Mouse (Mus musculus) gastrocnemius, postnatal 25 days (tissue): ENCODE measurements around the gene Prtn3. TPM values are rescaled to one million over a fixed set of nuclear protein-coding genes. Genes with fewer than 3 reads are reported as not detected.

Experiments used
- DNase-seq: peaks from one replicate; pipeline ENCODE4 v3.0.0; 2022
- long read RNA-seq, 2 experiments: library from polyadenylated mRNA; stranded (forward); transcript quantifications; one replicate each; pipeline ENCODE4 v2.0.0; 2021
- total RNA-seq, 2 experiments: library from RNA; stranded (reverse); gene quantifications; 1 replicate in 1 of 2; 2 replicates in 1 of 2; pipeline ENCODE4 v1.2.3; 2021

Gene Prtn3
- under 1 TPM in 1 of 2 experiments, not detected in 1; 0.35 TPM for total RNA-seq
- long read RNA-seq, experiment 1 = 0 reads
- long read RNA-seq, experiment 2 = 0 reads

GRCm38 (mm10) chr10:79874290-79874862 is at the start of gene Prtn3, which contains the start of gene Plppr3:
Prtn3 (plus strand) TSS chr10:79874476.
Plppr3 (minus strand) TSS chr10:79874634.
- no peak for DNase-seq

GRCm38 (mm10) chr10:79831583-79831982 is 42.7 kb upstream of the Prtn3 start:
- DNase-seq = no peak

DNA sequence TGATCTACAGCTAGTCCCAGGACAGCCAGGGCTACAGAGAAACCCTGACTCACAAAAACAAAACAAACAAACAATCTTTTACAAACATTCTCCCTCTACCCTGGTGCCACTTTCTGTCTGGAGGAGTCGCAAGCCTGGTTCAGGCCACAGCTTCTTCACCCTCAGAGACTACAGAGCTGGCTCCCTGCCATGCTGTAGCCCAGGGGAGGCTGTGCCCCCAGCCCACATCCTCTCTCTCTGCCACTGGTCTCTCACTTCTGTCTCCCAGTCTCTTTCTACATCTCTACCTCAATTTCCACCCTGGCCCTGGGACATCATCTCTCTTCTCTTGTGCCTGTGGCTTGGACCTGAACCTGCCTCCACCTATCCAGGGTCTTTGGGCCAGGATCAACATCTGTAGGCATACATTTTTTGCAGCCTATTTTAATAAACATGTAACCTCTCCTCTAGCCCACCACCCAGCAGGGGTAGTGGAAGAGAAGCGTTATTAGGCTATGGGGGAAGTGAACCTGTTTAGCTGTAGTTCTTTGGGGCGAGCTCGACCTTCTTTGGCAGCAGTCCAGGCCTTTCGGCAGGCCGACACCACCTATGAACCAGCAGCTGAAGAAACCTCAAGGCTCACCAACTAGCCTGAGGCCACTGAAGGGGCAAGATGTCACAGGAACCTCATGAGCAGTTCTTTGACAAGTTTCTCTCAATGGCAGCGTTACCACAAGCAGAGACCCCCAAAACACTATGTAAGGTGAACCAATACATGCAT is 42.1 kb upstream of the Prtn3 start:
- no peak for DNase-seq

GRCm38 (mm10) chr10:79832786-79833181 is 41.5 kb upstream of the Prtn3 start:
- no peak for DNase-seq

DNA sequence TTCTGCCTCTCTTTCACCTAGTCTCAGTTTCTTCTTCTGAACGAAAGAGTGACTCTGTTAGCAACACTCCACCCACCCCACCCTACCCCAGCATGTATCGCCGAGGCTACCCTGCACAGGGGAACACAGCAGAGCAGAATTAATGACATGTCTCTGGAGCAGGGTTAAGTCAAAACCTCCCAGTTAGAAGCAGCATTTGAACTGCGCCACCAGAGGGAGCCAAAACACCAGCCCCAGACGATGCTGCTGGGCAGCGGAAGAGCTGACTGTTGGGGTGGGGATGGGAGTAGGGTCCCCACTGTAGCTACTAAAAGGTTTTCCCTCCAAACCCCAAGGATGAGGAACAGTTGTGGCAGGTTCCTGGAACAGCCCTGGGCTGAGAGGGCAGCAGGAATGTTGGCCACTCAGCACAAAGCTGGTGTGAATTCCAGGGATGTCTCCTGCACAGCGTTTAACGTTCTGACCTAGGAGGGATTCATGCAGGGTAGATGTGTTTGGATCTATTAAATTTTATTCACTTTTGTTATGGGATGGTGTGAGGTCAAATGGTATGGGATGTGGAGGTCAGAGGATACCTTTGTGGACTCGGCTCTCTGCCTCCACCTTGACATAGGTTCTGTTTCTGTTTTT is 39.4 kb upstream of the Prtn3 start:
- no peak for DNase-seq

DNA sequence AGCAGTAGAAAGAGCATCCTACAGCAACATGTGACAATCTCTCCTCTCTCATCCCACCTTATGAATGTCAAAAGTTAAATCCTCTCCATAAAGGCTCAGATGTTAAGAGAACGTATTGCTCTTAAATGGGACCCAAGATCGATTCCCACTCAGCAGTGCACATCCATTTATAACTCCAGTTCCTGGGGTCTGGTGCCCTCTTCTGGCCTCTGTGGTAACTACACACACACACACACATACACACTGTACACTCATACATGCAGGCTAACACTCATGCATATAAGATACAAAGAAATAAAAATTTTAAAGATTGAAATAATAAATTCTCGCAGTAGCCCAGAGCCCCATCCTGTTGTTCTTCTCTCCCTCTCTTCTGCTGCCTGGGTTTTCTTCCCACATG is 37.4 kb upstream of the Prtn3 start:
- no peak for DNase-seq

GRCm38 (mm10) chr10:79838151-79838550 is 36.1 kb upstream of the Prtn3 start:
- no peak for DNase-seq

DNA sequence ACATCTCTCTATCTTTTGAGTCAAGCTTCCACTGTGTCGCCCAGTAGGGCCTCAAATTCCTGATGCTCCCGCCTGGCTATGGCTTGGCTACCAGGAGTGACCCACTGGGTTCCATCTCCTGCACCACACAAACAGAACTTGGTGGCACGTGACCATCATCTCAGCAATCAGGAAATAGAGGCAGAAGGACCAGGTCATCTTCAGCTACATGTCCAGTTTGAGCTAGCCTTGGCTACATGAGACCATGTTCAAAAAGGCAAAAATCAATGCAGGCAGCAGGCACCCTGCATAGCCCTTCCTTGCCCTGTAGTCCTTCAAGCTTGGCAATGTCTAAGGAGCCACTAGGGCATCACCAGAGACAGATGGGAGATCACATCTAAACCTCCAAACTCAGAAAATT is 34.2 kb upstream of the Prtn3 start:
- no peak for DNase-seq

DNA sequence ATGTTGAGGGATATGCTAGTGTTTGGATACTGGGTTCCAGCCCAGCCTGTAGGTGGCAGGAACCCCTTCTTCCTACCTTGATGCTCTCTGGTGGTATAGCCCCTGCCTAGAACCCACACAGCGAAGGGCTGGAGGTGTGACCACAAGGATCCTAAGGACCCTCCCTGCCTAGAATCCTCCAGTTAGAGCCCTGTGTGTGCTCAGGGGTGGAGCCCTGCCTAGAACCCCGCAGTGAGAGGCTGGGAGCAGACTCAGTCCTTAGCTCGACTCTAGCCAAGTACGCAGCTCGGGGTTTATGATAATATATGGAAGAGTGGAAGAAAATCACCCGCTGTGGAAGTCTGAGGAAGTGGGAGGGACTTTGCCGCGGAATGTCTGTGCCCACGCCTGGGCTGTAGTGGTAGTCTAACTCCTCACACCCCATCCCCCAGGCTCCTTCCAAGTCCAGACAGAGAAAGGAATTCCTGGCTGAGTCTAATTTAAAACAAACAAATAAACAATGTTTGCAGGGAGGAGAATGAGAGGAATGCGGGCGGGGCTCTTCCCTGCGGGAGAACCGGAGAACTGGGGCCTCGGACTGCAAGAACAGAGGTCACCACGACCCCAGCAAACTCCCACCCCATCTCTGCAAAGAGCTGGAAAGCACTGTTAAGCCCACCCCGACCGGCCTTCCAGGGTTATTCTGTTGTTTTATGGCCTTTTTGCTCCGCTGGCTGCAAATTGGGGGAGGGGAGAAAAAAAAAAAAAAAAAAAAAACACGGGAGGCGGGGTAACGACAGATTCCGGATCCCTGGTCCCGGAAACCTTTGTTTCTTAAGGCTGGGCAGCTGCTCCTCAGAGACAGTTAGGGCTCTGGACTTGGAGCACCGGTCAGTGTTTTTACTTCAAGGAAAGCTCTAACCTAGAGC is 33.4 kb upstream of the Prtn3 start:
- peak; percentile 60 for DNase-seq

- DNase-seq = no peak
Measured at GRCm38 (mm10) chr10:79842322-79842721, 32.0 kb upstream of the Prtn3 start.

DNA sequence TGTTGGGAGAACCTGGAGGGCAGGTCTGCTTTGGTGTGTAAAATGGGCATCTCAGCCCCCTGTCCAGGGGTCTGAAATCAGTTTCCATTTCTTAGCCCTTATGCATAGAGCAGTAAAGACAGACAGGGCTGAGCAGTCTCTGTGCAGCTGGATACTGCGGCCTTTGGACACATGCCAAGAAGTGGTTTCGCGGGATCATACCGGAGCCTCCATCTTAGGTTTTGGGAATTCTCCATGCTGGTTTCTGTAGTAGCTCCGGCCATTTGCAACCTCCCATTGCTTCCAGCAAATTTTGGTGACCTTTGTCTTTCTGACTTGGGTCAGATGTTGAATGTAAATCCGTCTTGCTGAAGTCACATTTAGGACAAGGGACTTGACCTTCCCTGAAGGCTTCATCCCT is 30.8 kb upstream of the Prtn3 start:
- no peak for DNase-seq

DNA sequence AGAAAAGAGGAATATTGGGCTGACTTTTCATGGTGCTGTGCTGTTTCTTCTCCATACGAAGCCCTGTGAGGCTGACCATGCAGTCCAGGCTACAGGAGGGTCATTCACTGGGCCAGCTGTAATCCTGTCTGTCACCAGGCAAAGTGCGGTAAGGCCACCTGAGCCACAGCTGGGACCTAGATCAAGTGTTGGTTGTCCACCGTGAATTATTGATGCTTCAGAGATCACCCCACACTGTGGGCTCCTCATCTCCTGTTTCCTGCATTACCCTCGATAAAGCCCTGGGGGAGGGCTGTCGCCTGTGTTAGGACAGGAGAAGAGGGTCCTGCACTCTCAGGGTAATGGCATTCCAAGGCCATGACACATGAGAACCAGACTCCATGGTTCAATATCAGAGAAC is 27.7 kb upstream of the Prtn3 start:
- DNase-seq = no peak

DNA sequence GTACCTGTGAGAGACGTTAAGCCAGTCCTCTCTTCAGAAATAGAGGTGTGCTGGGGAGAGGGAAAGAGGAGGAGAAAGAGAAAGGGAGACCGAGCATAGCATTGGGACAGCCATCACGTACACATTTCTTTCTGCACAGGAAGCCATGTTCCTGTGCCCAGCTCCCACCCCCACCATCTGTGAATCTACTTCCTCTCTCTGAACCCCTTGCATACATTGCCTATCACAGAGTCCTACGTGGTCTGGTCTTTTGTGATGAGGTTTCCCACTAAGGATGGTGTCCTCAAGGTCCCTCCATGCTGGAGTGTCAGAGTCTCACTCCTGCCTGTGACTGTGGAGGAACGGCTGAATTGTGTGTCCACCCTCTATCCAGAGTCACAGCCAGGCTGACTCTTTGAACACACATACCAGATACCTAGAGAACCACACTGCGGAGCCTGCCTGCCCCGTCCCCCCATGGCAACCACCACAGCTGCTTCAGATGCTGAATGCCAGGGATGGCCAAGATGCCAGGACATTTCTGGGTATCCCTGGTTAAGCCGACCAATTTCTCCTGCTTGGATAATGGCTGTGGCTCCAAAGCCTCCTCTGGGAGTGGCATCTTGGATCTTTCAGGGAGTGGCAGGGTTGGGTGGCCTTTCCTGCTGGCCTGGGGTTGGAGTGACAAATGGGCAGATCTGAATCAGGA is 24.2 kb upstream of the Prtn3 start:
- no peak for DNase-seq

- DNase-seq = no peak
Measured at GRCm38 (mm10) chr10:79851653-79852052, 22.6 kb upstream of the Prtn3 start.

DNA sequence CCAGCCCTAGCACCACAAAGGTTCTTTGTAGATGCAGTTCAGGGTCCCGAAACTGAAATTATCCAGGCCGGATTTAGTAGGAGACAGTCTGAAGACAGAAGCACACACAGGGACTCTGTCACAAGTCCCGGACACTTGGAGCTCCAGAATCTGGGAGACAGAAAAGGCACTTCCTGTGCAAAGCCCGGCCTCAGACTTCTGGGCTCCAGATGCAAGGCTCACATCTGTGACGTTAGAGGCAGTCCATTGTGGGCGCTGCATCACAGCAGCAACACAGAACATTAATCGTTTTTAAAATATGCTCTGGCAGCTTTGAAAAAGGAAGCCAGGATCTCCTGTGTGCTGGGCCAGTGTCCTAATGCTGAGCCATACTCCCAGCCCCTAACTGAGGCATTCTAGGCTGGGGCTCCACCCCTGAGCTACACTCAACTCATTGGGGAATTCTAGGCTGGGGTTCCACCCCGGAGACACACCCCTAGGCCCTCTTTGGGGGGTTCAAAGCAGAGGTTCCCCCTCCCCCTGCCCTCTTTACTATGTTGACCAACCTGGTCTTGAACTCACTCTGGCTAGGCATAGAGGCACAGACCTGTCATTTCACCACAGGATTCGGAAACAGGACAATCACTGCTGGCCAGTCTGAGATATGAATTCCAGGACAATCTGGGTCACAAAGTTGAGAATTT is 22.0 kb upstream of the Prtn3 start:
- DNase-seq = no peak

- no peak for DNase-seq
Measured at GRCm38 (mm10) chr10:79852827-79853226, 21.4 kb upstream of the Prtn3 start.

- DNase-seq = peak; percentile 93
Measured at GRCm38 (mm10) chr10:79853392-79853791, 20.9 kb upstream of the Prtn3 start.

DNA sequence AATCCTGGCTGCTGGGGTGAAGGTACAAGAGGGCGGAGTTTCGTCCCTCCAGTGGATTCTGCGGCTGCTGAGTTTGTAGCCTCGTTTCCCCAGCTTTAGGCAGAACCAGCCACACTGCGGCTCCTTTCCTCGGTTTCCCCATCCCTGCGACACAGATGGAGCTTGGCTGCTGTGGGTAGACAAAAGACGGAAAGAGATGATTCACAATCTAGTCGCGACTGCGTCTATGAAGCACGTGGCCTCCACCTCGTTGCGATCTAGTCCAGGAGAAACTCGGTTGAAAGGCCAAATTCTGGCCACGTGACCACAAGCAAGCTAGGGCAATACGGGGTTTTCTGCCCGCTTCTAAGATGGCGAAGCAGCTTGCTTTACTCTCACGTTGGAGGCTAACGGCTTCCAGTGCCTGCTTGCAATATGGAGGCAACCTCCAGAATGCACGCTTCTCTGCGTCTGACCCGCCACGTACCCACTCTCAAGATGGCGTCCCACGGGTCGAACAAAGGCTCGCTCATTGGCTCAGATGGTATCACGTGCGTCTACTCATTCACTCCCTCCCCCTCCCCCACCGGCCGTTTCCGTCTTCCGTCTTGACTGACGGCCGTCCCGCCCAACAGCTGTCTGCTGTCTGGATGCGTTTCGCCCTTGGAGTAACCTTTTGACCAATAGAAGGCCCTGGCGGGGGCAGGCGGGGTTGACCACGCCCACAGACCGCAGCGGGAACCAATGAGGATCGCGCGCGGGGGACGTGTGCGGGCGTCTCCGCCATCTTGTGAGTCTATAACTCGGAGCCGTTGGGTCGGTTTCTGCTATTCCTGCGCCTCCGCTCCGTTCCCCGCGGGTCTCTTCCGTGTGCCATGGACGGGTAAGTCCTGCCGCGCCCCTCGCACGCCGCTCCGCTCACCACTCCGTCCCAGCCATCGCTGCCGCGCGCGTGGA is 20.1 kb upstream of the Prtn3 start, which contains the start of gene Ptbp1:
Ptbp1 (plus strand) TSS at position 568 of the 936 bp plus-strand sequence.
- DNase-seq = peak; percentile 100

DNA sequence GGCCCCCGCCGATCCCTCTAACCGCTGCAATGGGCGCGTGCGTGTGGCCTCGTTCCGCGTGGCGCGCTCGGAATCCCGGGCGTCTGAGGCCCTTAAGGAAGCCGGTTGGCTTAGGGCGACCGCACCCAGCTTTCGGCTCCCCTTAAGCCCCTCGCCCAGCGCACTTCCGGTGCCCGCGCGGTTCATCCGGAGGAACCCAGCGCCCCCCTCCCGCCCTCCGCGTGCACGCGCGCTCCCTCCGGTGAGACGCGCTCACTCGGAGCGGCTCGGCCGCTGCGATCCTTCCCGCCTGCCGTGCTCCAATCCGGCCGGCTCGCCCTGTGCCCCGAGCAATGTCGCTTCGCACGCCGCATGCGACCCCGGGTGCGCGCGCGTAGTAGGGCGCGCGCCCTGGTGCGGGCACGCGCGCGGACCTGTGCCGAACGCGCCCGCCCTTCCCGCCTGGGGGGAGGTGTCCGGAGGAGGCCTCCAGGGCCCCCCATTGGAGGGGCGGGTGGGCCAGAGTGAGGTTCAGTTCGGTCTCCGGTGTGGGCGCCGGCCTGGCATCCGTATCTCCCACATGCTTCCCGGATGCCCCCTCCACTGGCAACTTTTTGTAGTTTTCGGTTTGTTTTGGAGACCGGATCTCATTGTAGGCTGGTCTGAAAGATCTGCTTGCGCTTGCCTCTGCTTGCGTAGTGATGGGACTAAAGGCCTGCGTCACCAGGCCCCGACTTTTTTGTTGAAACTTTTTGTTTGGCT is 19.3 kb upstream of the Prtn3 start:
- peak; percentile 73 for DNase-seq
